Mouse (Mus musculus) activated CD4-positive, CD25-positive, alpha-beta regulatory T cell (primary cell): ENCODE results near the gene Olfr128. TPM values are rescaled to one million over a fixed set of nuclear protein-coding genes. Genes with fewer than 3 reads are reported as not detected.

Source experiments
- polyA plus RNA-seq, 2 experiments: library from polyadenylated mRNA; unstranded; fragments of 100-300 nt; shearing (Covaris generic); gene quantifications; one replicate each; pipeline ENCODE4 v1.2.1; 2017

Olfr128 gene
- polyA plus RNA-seq, result under 1 TPM in 1 of 2 experiments, not detected in 1; 0.20 TPM

DNA sequence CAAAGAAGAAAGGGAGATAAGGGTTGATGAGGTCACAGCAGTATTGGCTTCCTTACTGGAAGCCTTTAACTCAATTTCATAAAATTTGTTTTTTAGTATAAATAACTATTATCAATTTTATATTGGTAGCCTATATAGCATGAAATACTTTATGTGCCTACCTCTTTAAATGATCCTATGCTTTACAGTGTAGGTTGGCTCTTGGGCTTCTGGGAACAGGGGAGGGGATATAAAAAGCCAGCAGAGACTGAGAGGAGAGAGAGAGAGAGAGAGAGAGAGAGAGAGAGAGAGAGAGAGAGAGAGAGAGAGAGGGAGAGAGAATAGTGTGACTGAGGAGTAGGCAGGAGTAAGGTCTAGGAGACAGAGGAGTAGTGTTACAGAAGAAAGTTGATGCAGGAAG is at the start of gene Olfr128:
Gene Olfr128, plus strand, starts transcription at position 301 of the 400 bp plus-strand sequence.

DNA sequence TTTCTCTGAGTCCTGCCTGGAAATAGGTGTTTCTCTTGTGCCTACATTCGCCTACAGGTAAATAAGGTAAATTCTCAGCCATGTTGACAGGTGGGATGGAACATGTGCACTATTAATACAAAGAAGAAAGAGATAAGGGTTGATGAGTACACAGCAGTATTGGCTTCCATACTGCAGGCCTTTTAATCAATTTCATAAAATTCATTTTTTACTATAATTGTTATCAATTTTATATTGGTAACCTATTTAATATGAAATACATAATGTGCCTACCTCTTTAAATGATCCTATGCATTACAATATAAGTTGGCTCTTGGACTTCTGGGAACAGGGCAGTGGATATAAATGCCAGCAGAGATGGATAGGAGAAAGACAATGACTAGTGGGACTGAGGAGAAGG is 20.2 kb upstream of the Olfr128 start, which contains the start of gene Olfr127:
Gene Olfr127, plus strand, starts transcription at position 301 of the 400 bp plus-strand sequence.

DNA sequence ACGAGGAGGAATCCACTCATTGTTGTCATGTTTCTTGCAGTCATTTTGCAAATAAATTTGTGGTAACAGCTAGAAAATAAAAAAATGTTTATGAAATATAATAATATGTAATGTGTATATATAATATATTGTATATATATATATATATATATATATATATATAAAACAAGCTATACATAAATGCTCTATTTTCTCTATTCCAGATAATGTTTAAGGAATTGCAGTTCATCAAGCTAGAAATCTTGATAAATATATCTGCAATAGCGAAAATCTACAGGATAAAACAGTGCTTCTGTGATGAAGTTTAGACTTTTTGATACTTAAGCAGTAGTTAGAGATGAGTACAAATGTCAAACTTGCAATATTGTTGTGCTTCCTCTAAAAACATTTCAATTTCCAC is 32.6 kb downstream of the Olfr128 start, which contains the start of gene Olfr761:
Gene Olfr761, minus strand, starts transcription at position 101 of the 400 bp plus-strand sequence.

Other genes starting within 250 kb of the Olfr128 start
- gene Olfr119, start 224.0 kb upstream of the Olfr128 start, polyA plus RNA-seq, result under 1 TPM in 1 of 2 experiments, not detected in 1; 0.12 TPM
- not detected for gene Olfr120, start 198.7 kb upstream of the Olfr128 start, polyA plus RNA-seq
- gene Olfr121, start 171.7 kb upstream of the Olfr128 start, polyA plus RNA-seq, result not detected
- gene Olfr122, start 151.9 kb upstream of the Olfr128 start, polyA plus RNA-seq, result under 1 TPM in 1 of 2 experiments, not detected in 1; 0.29 TPM
- not detected for gene Olfr123, start 127.0 kb upstream of the Olfr128 start, polyA plus RNA-seq
- not detected for gene Olfr124, start 120.7 kb upstream of the Olfr128 start, polyA plus RNA-seq
- gene Olfr125, start 87.6 kb upstream of the Olfr128 start, polyA plus RNA-seq, result not detected
- gene Olfr126, start 73.1 kb upstream of the Olfr128 start, polyA plus RNA-seq, result under 1 TPM in 1 of 2 experiments, not detected in 1; 0.20 TPM
- gene Olfr127, start 20.1 kb upstream of the Olfr128 start, polyA plus RNA-seq, result under 1 TPM in 1 of 2 experiments, not detected in 1; 0.31 TPM
- not detected for gene Olfr761, start 32.5 kb downstream of the Olfr128 start, polyA plus RNA-seq
- gene Olfr129, start 139.5 kb downstream of the Olfr128 start, polyA plus RNA-seq, result under 1 TPM in 1 of 2 experiments, not detected in 1; 0.45 TPM
- gene Olfr130, start 143.4 kb downstream of the Olfr128 start, polyA plus RNA-seq, result not detected
- not detected for gene Olfr131, start 168.1 kb downstream of the Olfr128 start, polyA plus RNA-seq
- gene Olfr132, start 214.0 kb downstream of the Olfr128 start, polyA plus RNA-seq, result under 1 TPM in 1 of 2 experiments, not detected in 1; 0.23 TPM
- not detected for gene Olfr133, start 224.7 kb downstream of the Olfr128 start, polyA plus RNA-seq